Mouse (Mus musculus): ENCODE results near the gene Stau1. TPM values are rescaled to one million over a fixed set of nuclear protein-coding genes. Genes with fewer than 3 reads are reported as not detected.
"Not testable (repeated sequence)": the region's sequence is repeated elsewhere in the genome, so short reads cannot be mapped to it uniquely, and the experiment has no call there.

Stau1 gene
- polyA plus RNA-seq, 1 experiment from 2014 or later, result 48.3 TPM

- no peak overlapping the region for H3K9ac ChIP-seq (replicated peaks; ENCODE audit: low read depth)
- H3K9me3 ChIP-seq (ENCODE audit: low read length), result no peaks in the 10 kb centered on the region
- no peak overlapping the region for H3K4me3 ChIP-seq (ENCODE audit: low read depth, low read length)
- H3K4me2 ChIP-seq (replicated peaks; ENCODE audit: low read depth, low read length), result no peak overlapping the region
- H3K27me3 ChIP-seq (replicated peaks; ENCODE audit: insufficient read depth, low read length), result no peaks in the 10 kb centered on the region
- no peaks in the 10 kb centered on the region for H3K4me1 ChIP-seq (ENCODE audit: insufficient read depth, low read depth, low read length)
- no peak for TF ChIP-seq EP300 (IDR thresholded peaks at IDR 0.05)
- TF ChIP-seq CTCF (IDR thresholded peaks at IDR 0.05), result no peak
- ATAC-seq (no peak), DNase-seq (ENCODE audit: low spot score) (no peak)
- no peak overlapping the region for H3K27ac ChIP-seq (ENCODE audit: low read length)
- 59% methylated on average over 4 of the region's 4 CpGs for WGBS
- no peaks in the 10 kb centered on the region for H3K36me3 ChIP-seq (ENCODE audit: insufficient read depth, low read length)
Measured at GRCm38 (mm10) chr2:167009483-167009882, 13.4 kb upstream of the Stau1 start.

- ATAC-seq; H3K4me1 ChIP-seq (ENCODE audit: insufficient read depth, low read depth, low read length); H3K27me3 ChIP-seq (replicated peaks; ENCODE audit: insufficient read depth, low read length); H3K9me3 ChIP-seq (ENCODE audit: low read length); H3K36me3 ChIP-seq (ENCODE audit: insufficient read depth, low read length); H3K4me3 ChIP-seq (ENCODE audit: low read depth, low read length); H3K27ac ChIP-seq (ENCODE audit: low read length); DNase-seq (ENCODE audit: low spot score); H3K9ac ChIP-seq (replicated peaks; ENCODE audit: low read depth); H3K4me2 ChIP-seq (replicated peaks; ENCODE audit: low read depth, low read length): not testable (repeated sequence)
- WGBS, result 68% methylated on average over 4 of the region's 4 CpGs
Measured at GRCm38 (mm10) chr2:167007565-167007964, 11.5 kb upstream of the Stau1 start.

- Histone ChIP-seq H3K4me2 (replicated peaks; ENCODE audit: low read depth, low read length) (no peak overlapping the region), H3K36me3 (ENCODE audit: insufficient read depth, low read length) (no peaks in the 10 kb centered on the region), H3K4me1 (ENCODE audit: insufficient read depth, low read depth, low read length) (no peaks in the 10 kb centered on the region), H3K4me3 (ENCODE audit: low read depth, low read length) (no peak overlapping the region), H3K27me3 (replicated peaks; ENCODE audit: insufficient read depth, low read length) (no peaks in the 10 kb centered on the region), H3K27ac (ENCODE audit: low read length) (no peak overlapping the region), H3K9ac (replicated peaks; ENCODE audit: low read depth) (no peak overlapping the region), H3K9me3 (ENCODE audit: low read length) (no peaks in the 10 kb centered on the region)
- no peak for TF ChIP-seq EP300 (IDR thresholded peaks at IDR 0.05)
- no peak for TF ChIP-seq CTCF (IDR thresholded peaks at IDR 0.05)
- 72% methylated on average over 13 of the region's 13 CpGs for WGBS
- no peak for DNase-seq (ENCODE audit: low spot score)
- no peak for ATAC-seq
Measured at GRCm38 (mm10) chr2:167007001-167007491, 10.9 kb upstream of the Stau1 start.

- WGBS, result 81% methylated on average over 2 of the region's 2 CpGs
- TF ChIP-seq CTCF (IDR thresholded peaks at IDR 0.05) (no peak), EP300 (IDR thresholded peaks at IDR 0.05) (no peak)
Measured at GRCm38 (mm10) chr2:167006355-167006754, 10.3 kb upstream of the Stau1 start.

GRCm38 (mm10) chr2:167004099-167004854 is 8.2 kb upstream of the Stau1 start:
- ATAC-seq (peak; percentile 66), DNase-seq (ENCODE audit: low spot score) (peak; percentile 89)
- WGBS, result 45% methylated on average over 8 of the region's 8 CpGs
- H3K27me3 ChIP-seq (replicated peaks; ENCODE audit: insufficient read depth, low read length), result no peaks in the 10 kb centered on the region
- H3K4me1 ChIP-seq (ENCODE audit: insufficient read depth, low read depth, low read length), result no peaks in the 10 kb centered on the region
- no peak overlapping the region for H3K4me3 ChIP-seq (ENCODE audit: low read depth, low read length)
- TF ChIP-seq CTCF (IDR thresholded peaks at IDR 0.05) (peak; percentile 87), EP300 (IDR thresholded peaks at IDR 0.05) (no peak)
- H3K36me3 ChIP-seq (ENCODE audit: insufficient read depth, low read length), result no peaks in the 10 kb centered on the region
- no peak overlapping the region for H3K4me2 ChIP-seq (replicated peaks; ENCODE audit: low read depth, low read length)
- H3K27ac ChIP-seq (ENCODE audit: low read length), result no peak overlapping the region
- H3K9me3 ChIP-seq (ENCODE audit: low read length), result no peaks in the 10 kb centered on the region
- no peak overlapping the region for H3K9ac ChIP-seq (replicated peaks; ENCODE audit: low read depth)

More at GRCm38 (mm10) chr2:167006355-167006754, 10.3 kb upstream of the Stau1 start:
- Histone ChIP-seq H3K9me3 (ENCODE audit: low read length) (no peaks in the 10 kb centered on the region), H3K9ac (replicated peaks; ENCODE audit: low read depth) (no peak overlapping the region), H3K27ac (ENCODE audit: low read length) (no peak overlapping the region), H3K27me3 (replicated peaks; ENCODE audit: insufficient read depth, low read length) (no peaks in the 10 kb centered on the region), H3K4me2 (replicated peaks; ENCODE audit: low read depth, low read length) (no peak overlapping the region), H3K4me1 (ENCODE audit: insufficient read depth, low read depth, low read length) (no peaks in the 10 kb centered on the region), H3K36me3 (ENCODE audit: insufficient read depth, low read length) (no peaks in the 10 kb centered on the region), H3K4me3 (ENCODE audit: low read depth, low read length) (no peak overlapping the region)
- ATAC-seq, result no peak
- no peak for DNase-seq (ENCODE audit: low spot score)

GRCm38 (mm10) chr2:167001486-167001885 is 5.4 kb upstream of the Stau1 start:
- Histone ChIP-seq H3K9ac (replicated peaks; ENCODE audit: low read depth) (no peak overlapping the region), H3K4me2 (replicated peaks; ENCODE audit: low read depth, low read length) (no peak overlapping the region), H3K9me3 (ENCODE audit: low read length) (no peaks in the 10 kb centered on the region), H3K36me3 (ENCODE audit: insufficient read depth, low read length) (no peaks in the 10 kb centered on the region), H3K4me1 (ENCODE audit: insufficient read depth, low read depth, low read length) (no peaks in the 10 kb centered on the region), H3K27me3 (replicated peaks; ENCODE audit: insufficient read depth, low read length) (no peaks in the 10 kb centered on the region), H3K4me3 (ENCODE audit: low read depth, low read length) (no peak overlapping the region), H3K27ac (ENCODE audit: low read length) (no peak overlapping the region)
- ATAC-seq, result no peak
- TF ChIP-seq EP300 (IDR thresholded peaks at IDR 0.05), result no peak
- TF ChIP-seq CTCF (IDR thresholded peaks at IDR 0.05), result no peak
- 70% methylated on average over 9 of the region's 9 CpGs for WGBS
- no peak for DNase-seq (ENCODE audit: low spot score)

Measured in lung, postnatal 0 days (tissue).